Mouse (Mus musculus) 3134 (cell line): ENCODE data around the gene 2310022A10Rik.
A peak's percentile ranks its signal among the peaks of the same experiment; 100 is the strongest.

Experiments
- DNase-seq: peaks from one replicate; pipeline ENCODE4 v3.0.0-alpha.2; 2011; ENCODE audit warnings: low spot score; ENCODE audit not compliant: insufficient read length; ENCODE audit errors: extremely low read depth

The 2310022A10Rik gene

GRCm38 (mm10) chr7:27590088-27590487 is 37.1 kb downstream of the 2310022A10Rik start:
- no peak for DNase-seq

GRCm38 (mm10) chr7:27590566-27591213 is 37.7 kb downstream of the 2310022A10Rik start:
- no peak for DNase-seq

GRCm38 (mm10) chr7:27591266-27592216 is 38.5 kb downstream of the 2310022A10Rik start, which contains the start of gene Akt2:
TSS of gene Akt2 (plus strand) at chr7:27591552.
- DNase-seq = peak; percentile 84

GRCm38 (mm10) chr7:27592217-27592929 is 39.3 kb downstream of the 2310022A10Rik start:
- no peak for DNase-seq

GRCm38 (mm10) chr7:27592934-27593645 is 40.1 kb downstream of the 2310022A10Rik start:
- DNase-seq = no peak

- DNase-seq = no peak
Observed at GRCm38 (mm10) chr7:27596586-27597503, 43.8 kb downstream of the 2310022A10Rik start.

GRCm38 (mm10) chr7:27598053-27598452 is 45.0 kb downstream of the 2310022A10Rik start:
- no peak for DNase-seq

- DNase-seq = no peak
Observed at GRCm38 (mm10) chr7:27601628-27602027, 48.6 kb downstream of the 2310022A10Rik start.

- no peak for DNase-seq
Observed at GRCm38 (mm10) chr7:27602161-27602560, 49.1 kb downstream of the 2310022A10Rik start.

- DNase-seq = no peak
Observed at GRCm38 (mm10) chr7:27602835-27603234, 49.8 kb downstream of the 2310022A10Rik start.

- DNase-seq = no peak
Observed at GRCm38 (mm10) chr7:27604661-27605348, 51.8 kb downstream of the 2310022A10Rik start.

GRCm38 (mm10) chr7:27605499-27606285 is 52.7 kb downstream of the 2310022A10Rik start:
- DNase-seq = peak; percentile 67

GRCm38 (mm10) chr7:27606481-27607254 is 53.6 kb downstream of the 2310022A10Rik start:
- peak; percentile 35 for DNase-seq

GRCm38 (mm10) chr7:27607580-27607979 is 54.5 kb downstream of the 2310022A10Rik start:
- peak; percentile 92 for DNase-seq

- no peak for DNase-seq
Observed at GRCm38 (mm10) chr7:27608130-27608529, 55.1 kb downstream of the 2310022A10Rik start.

GRCm38 (mm10) chr7:27609285-27609684 is 56.3 kb downstream of the 2310022A10Rik start:
- no peak for DNase-seq

- no peak for DNase-seq
Observed at GRCm38 (mm10) chr7:27609688-27610087, 56.7 kb downstream of the 2310022A10Rik start.
